Mouse (Mus musculus): ENCODE data around the gene Tgm7.

- TF ChIP-seq CTCF (IDR thresholded peaks at IDR 0.05; ENCODE audit: extremely low read depth, insufficient read depth, low read length), result no peak
- no peak for TF ChIP-seq POLR2A (IDR thresholded peaks at IDR 0.05; ENCODE audit: extremely low read depth, insufficient read depth, low read length)
These were observed 37.7 kb downstream of the Tgm7 start for GRCm38 (mm10) chr2:121071871-121072270.
